Mouse (Mus musculus): Measurements from ENCODE around the gene Cys1. TPM values are rescaled to one million over a fixed set of nuclear protein-coding genes. Genes with fewer than 3 reads are reported as not detected.

Cys1 gene
- polyA plus RNA-seq, 1 experiment from 2014 or later = 1.2 TPM

DNA sequence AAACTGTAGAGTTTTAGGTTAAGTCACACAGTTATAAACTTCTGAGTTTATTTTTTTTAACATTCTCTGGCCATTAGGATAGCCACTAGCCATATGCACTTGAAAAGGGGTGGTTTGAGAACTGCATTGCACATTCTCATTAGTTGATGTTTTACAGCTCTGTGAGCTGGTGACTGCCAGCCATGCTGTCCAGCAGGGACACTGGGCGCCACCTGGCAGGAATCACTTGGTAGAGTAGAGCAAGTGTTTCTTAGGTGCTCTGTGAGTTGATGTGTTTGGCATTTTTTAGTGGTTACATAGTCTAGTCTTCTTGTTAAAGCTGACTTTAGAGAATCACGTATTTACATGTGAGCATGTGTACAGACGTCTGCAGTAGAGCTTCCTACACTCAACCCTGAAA lies 25.2 kb downstream of the Cys1 start:
- Histone ChIP-seq H3K4me3 (ENCODE audit: low read depth, low read length) (no peak overlapping the region), H3K9ac (ENCODE audit: low read length) (no peak overlapping the region), H3K27ac (ENCODE audit: low read depth, low read length) (no peak overlapping the region), H3K27me3 (replicated peaks; ENCODE audit: control insufficient read depth, insufficient read depth, low read length) (no peaks in the 10 kb centered on the region), H3K36me3 (ENCODE audit: control insufficient read depth, insufficient read depth, low read length) (peaks cover 53% of the 10 kb centered on the region), H3K4me1 (ENCODE audit: control insufficient read depth, insufficient read depth, low read length) (peaks cover 9% of the 10 kb centered on the region), H3K4me2 (ENCODE audit: low read length) (no peak overlapping the region), H3K9me3 (replicated peaks; ENCODE audit: control insufficient read depth, low read length) (no peaks in the 10 kb centered on the region)
- ATAC-seq = no peak
- DNase-seq (ENCODE audit: low spot score) = no peak
- 79% methylated on average over 3 of the region's 3 CpGs for WGBS

DNA sequence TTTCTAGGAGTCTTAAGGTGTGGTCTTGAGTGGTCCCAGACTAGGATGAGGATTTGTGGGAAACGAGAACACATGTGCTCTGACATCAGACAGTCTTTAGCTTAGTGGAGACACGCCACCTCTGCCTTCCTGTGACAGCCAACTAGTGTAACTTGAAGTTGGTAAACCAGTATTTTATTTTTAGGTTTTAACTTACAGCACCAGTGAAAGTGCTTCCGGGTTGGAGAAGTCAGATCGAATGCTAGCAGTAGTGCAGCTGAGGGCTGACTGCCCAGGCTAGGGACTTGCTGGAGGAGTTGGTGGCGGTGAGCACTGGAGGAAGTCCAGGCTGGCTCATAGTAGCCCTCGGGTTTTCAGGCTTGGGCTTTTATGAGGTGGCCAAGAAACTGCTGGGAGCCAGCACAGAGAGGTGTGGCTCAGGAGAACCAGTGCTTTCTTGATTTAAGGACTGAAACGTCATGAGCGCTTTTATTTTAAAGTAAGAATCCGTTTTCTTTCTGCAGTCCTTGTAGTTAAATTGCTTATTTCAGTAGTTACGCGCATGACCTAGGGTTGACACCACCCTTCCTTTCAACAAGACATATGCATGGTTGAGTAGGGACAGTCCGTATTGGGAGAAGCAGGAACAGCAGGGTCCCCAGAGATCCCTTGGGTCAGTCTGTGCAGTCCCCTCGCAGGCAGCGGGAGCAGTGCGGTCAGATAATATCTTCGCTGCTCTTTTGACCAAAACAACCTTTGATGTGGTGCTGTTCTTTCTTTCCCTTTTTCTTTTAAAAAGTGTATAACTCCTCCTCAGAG lies 27.3 kb downstream of the Cys1 start:
- no peak for ATAC-seq
- WGBS = 88% methylated on average over 16 of the region's 16 CpGs
- DNase-seq (ENCODE audit: low spot score) = no peak

DNA sequence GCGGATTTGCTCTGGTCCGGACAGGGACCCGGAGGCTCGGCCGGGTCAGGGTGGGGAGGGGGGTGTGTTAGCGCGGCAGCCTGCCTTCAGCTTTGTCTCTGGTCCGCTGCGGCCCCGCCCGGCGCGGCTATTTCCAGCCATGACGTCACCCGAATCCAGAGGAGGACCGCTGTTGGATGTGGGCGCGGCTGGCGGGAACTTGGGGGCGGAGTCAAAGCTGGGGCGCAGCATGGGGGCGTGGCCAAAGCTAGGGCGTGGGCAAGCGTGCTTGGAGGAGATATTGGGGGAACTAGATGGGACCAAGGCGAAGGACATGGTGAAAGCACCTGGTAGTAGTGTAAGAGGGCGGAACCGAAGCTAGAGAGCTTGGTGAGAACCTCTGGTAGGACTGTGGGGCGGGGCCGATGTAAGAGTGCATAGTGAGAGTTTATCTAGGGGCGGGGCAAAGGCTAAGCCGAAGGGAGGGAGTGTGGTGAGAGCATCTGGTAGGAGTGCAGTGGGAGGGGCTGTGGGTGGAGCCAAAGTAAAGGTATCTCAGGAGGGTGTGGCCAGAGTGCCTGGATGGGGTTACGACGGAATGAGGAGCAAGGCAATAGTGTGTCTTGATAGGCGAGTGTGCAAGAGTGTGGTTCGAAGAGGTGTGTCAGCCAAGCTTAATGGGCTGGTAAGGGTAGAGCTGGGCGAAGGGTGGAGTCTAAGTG lies 29.8 kb downstream of the Cys1 start:
- Histone ChIP-seq H3K27me3 (replicated peaks; ENCODE audit: control insufficient read depth, insufficient read depth, low read length) (no peaks in the 10 kb centered on the region), H3K27ac (ENCODE audit: low read depth, low read length) (peak overlapping the region; percentile 90), H3K36me3 (ENCODE audit: control insufficient read depth, insufficient read depth, low read length) (peaks cover 30% of the 10 kb centered on the region), H3K4me1 (ENCODE audit: control insufficient read depth, insufficient read depth, low read length) (peaks cover 9% of the 10 kb centered on the region), H3K9ac (ENCODE audit: low read length) (peak overlapping the region; percentile 89), H3K9me3 (replicated peaks; ENCODE audit: control insufficient read depth, low read length) (no peaks in the 10 kb centered on the region), H3K4me2 (ENCODE audit: low read length) (peak overlapping the region; percentile 54), H3K4me3 (ENCODE audit: low read depth, low read length) (peak overlapping the region; percentile 85)
- peak; percentile 91 for DNase-seq (ENCODE audit: low spot score)
- 1% methylated on average over 36 of the region's 36 CpGs for WGBS
- ATAC-seq = peak; percentile 80

More for the DNA sequence above, 27.3 kb downstream of the Cys1 start:
- no peak overlapping the region for H3K4me2 ChIP-seq (ENCODE audit: low read length)
- H3K27ac ChIP-seq (ENCODE audit: low read depth, low read length) = no peak overlapping the region
- H3K36me3 ChIP-seq (ENCODE audit: control insufficient read depth, insufficient read depth, low read length) = peaks cover 38% of the 10 kb centered on the region
- H3K9ac ChIP-seq (ENCODE audit: low read length) = no peak overlapping the region
- H3K4me1 ChIP-seq (ENCODE audit: control insufficient read depth, insufficient read depth, low read length) = peaks cover 9% of the 10 kb centered on the region
- H3K9me3 ChIP-seq (replicated peaks; ENCODE audit: control insufficient read depth, low read length) = no peaks in the 10 kb centered on the region
- H3K27me3 ChIP-seq (replicated peaks; ENCODE audit: control insufficient read depth, insufficient read depth, low read length) = no peaks in the 10 kb centered on the region
- H3K4me3 ChIP-seq (ENCODE audit: low read depth, low read length) = no peak overlapping the region

DNA sequence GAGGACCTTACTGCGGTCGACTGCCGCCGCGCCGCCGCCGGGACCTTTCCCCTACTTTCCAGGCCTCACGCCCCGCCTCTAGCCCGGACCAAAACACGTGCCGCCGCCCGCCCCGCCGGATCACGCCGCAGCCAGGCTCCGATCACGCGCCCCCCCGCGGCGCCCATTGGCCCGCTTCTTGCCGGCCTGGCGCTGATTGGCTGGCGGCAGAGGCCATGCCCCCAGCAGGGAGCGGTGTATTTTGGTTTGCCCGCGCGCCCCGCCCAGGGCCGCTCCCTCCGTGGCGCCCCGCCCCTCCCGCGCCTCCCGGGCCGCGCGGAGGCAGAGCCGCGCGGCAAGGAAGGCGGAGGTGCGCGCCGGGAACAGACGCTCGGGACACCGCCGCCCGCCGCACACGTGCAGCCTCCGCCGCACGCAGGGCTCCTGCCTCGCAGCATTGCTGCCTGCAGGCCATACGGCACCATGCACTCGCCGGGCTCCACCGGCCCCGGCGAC lies 30.5 kb downstream of the Cys1 start, which contains the start of gene Klf11:
TSS of gene Klf11 (plus strand) at position 212 of the 495 bp plus-strand sequence.
- ATAC-seq = peak; percentile 95
- Histone ChIP-seq H3K9me3 (replicated peaks; ENCODE audit: control insufficient read depth, low read length) (no peaks in the 10 kb centered on the region), H3K4me1 (ENCODE audit: control insufficient read depth, insufficient read depth, low read length) (peaks cover 9% of the 10 kb centered on the region), H3K4me3 (ENCODE audit: low read depth, low read length) (peak within 1 kb of the TSS; percentile 85), H3K9ac (ENCODE audit: low read length) (peak within 1 kb of the TSS; percentile 89), H3K36me3 (ENCODE audit: control insufficient read depth, insufficient read depth, low read length) (peaks cover 29% of the 10 kb centered on the region), H3K27ac (ENCODE audit: low read depth, low read length) (peak within 1 kb of the TSS; percentile 90), H3K4me2 (ENCODE audit: low read length) (peak within 1 kb of the TSS; percentile 54), H3K27me3 (replicated peaks; ENCODE audit: control insufficient read depth, insufficient read depth, low read length) (no peaks in the 10 kb centered on the region)
- WGBS = under 1% methylated on average over 44 of the region's 68 CpGs
- peak; percentile 97 for DNase-seq (ENCODE audit: low spot score)

DNA sequence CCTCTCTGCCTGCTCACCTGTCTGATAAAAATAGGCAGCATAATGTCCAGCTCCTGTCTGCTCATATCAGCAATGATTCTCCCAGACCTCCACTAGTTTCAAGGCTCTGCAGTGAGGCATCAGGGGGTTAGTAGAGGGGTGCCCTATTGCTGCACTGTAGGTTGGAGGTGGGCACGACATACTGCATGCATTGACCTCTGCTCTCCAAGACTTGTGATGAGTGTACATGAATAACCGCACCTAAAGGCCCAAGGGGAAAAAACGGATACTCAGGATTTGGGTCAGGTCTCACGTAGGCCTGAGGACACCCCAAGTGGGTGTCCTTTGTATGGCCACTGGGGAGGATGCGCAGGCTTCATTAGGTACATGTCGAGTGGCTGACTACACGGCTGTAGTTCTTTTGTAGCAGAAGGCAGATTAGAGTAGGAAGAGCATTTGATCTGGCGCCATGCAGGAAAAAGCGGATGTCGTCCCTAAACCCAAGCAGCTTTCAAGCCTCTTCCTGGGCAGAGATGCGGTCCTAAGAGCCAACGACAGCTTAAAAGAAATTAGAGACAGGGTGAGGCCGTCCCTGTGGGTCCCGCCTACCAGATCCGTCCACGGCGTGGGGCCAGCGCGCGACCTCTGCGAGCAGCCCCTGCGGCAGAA lies 31.1 kb downstream of the Cys1 start:
- Histone ChIP-seq H3K27me3 (replicated peaks; ENCODE audit: control insufficient read depth, insufficient read depth, low read length) (no peaks in the 10 kb centered on the region), H3K4me2 (ENCODE audit: low read length) (peak overlapping the region; percentile 54), H3K4me3 (ENCODE audit: low read depth, low read length) (peak overlapping the region; percentile 85), H3K9ac (ENCODE audit: low read length) (peak overlapping the region; percentile 58), H3K4me1 (ENCODE audit: control insufficient read depth, insufficient read depth, low read length) (peaks cover 9% of the 10 kb centered on the region), H3K36me3 (ENCODE audit: control insufficient read depth, insufficient read depth, low read length) (peaks cover 23% of the 10 kb centered on the region), H3K9me3 (replicated peaks; ENCODE audit: control insufficient read depth, low read length) (no peaks in the 10 kb centered on the region), H3K27ac (ENCODE audit: low read depth, low read length) (peak overlapping the region; percentile 15)
- DNase-seq (ENCODE audit: low spot score) (no peak), ATAC-seq (peak; percentile 21)
- WGBS = 2% methylated on average over 21 of the region's 22 CpGs

DNA sequence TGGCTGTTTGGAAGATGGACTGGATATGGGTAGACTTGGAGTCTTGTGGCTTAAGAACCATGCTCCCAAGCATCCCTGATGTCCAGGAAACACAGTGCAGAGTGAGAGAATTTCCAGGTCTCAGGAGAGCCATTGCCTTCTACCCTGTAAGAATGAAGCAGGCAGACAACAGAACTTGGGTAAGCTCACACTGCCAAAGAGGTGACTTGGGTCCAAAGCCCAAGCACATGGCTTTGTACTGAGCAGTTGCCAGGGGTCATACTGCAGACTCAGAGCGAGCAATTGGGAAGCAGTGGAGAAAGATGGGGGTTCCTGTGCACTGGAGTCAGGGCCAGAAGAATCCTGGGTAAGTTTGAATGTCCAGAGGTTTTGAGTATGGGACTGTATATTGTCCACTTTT lies 33.5 kb downstream of the Cys1 start:
- Histone ChIP-seq H3K9ac (ENCODE audit: low read length) (no peak overlapping the region), H3K36me3 (ENCODE audit: control insufficient read depth, insufficient read depth, low read length) (no peaks in the 10 kb centered on the region), H3K4me2 (ENCODE audit: low read length) (no peak overlapping the region), H3K27me3 (replicated peaks; ENCODE audit: control insufficient read depth, insufficient read depth, low read length) (no peaks in the 10 kb centered on the region), H3K9me3 (replicated peaks; ENCODE audit: control insufficient read depth, low read length) (no peaks in the 10 kb centered on the region), H3K4me3 (ENCODE audit: low read depth, low read length) (no peak overlapping the region), H3K4me1 (ENCODE audit: control insufficient read depth, insufficient read depth, low read length) (peaks cover 9% of the 10 kb centered on the region), H3K27ac (ENCODE audit: low read depth, low read length) (no peak overlapping the region)
- WGBS = 71% methylated on average over 1 of the region's 1 CpGs
- ATAC-seq = no peak
- DNase-seq (ENCODE audit: low spot score) = no peak

DNA sequence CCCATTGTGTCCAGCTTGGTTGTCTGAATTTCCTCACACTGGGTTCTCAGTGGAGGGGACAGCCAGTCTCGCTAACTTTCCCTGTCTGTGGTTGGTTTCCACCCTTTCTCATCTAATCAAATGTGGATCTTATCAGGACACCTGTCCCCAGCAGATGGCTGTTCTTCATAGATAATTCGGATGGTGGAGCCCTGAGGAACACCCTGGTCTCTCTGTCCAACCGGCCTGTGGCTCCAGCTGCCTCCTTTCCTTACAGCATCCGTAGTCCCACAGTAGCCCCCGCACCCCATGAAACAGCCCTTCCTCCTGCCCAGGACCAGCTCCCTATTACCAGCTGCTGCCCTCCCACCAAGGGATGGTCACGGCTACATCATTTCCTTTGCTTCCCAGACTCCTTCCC lies 35.7 kb downstream of the Cys1 start:
- no peak overlapping the region for H3K4me3 ChIP-seq (ENCODE audit: low read depth, low read length)
- no peak overlapping the region for H3K9ac ChIP-seq (ENCODE audit: low read length)
- no peaks in the 10 kb centered on the region for H3K9me3 ChIP-seq (replicated peaks; ENCODE audit: control insufficient read depth, low read length)
- no peak overlapping the region for H3K27ac ChIP-seq (ENCODE audit: low read depth, low read length)
- no peak for DNase-seq (ENCODE audit: low spot score)
- 87% methylated on average over 6 of the region's 6 CpGs for WGBS
- no peaks in the 10 kb centered on the region for H3K27me3 ChIP-seq (replicated peaks; ENCODE audit: control insufficient read depth, insufficient read depth, low read length)
- H3K36me3 ChIP-seq (ENCODE audit: control insufficient read depth, insufficient read depth, low read length) = no peaks in the 10 kb centered on the region
- H3K4me1 ChIP-seq (ENCODE audit: control insufficient read depth, insufficient read depth, low read length) = 0 out of 2 replicates have a peak, but pooled peaks cover 7% of the 10 kb centered on the region
- ATAC-seq = no peak
- H3K4me2 ChIP-seq (ENCODE audit: low read length) = no peak overlapping the region

DNA sequence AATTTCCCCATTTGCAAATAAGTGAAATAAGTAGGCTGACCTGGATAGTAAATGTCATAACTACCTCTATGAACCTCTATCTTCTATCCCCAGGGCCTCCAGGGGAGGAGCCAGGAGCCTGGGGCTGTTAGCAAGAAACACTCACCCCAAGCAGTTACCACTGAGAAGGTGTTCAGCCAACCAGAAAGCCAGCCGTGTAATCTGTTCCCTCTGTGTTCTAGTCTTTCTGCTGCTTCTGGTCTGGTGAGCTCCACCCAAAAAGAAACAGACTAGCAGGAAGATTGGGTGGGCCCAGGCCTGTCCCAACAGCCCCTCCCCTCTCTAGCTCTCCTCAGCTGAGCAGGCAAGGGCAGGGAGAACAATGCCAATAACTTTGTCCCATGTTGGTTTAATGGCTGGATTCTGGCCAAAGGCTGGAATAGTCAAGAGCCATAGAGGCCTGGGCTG lies 37.5 kb downstream of the Cys1 start:
- 52% methylated on average over 1 of the region's 1 CpGs for WGBS
- no peaks in the 10 kb centered on the region for H3K27me3 ChIP-seq (replicated peaks; ENCODE audit: control insufficient read depth, insufficient read depth, low read length)
- no peak overlapping the region for H3K4me3 ChIP-seq (ENCODE audit: low read depth, low read length)
- DNase-seq (ENCODE audit: low spot score) (no peak), ATAC-seq (no peak)
- no peak overlapping the region for H3K4me2 ChIP-seq (ENCODE audit: low read length)
- 0 out of 2 replicates have a peak, but pooled peaks cover 7% of the 10 kb centered on the region for H3K4me1 ChIP-seq (ENCODE audit: control insufficient read depth, insufficient read depth, low read length)
- H3K9me3 ChIP-seq (replicated peaks; ENCODE audit: control insufficient read depth, low read length) = no peaks in the 10 kb centered on the region
- no peak overlapping the region for H3K9ac ChIP-seq (ENCODE audit: low read length)
- no peaks in the 10 kb centered on the region for H3K36me3 ChIP-seq (ENCODE audit: control insufficient read depth, insufficient read depth, low read length)
- no peak overlapping the region for H3K27ac ChIP-seq (ENCODE audit: low read depth, low read length)

Measured in forebrain, embryonic 14.5 days (tissue).